Mouse (Mus musculus) A20 (cell line): ENCODE measurements around the gene Gm9821.

Experiments
- DNase-seq: peaks from one replicate; pipeline ENCODE4 v3.0.0-alpha.2; 2011; ENCODE audit warnings: low read depth, low spot score

Gm9821 gene

DNA sequence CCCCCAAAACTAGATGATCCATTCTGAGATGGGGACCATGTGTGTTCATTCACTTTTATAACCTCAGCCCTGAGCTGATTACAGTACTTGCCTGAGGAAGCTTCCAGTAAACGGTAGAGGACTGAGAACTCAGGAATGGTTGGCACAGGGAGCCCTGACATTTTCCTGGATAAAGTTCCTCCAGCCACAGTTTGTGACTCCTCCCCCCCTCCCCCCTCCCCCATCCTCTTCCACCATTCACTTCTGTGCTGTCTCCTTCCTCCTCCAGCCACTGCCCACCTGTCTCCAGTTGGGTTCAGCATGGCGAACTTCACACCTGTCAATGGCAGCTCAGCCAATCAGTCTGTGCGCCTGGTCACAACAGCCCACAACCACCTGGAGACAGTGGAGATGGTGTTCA, 18.6 kb upstream of the Gm9821 start, which contains the start of gene Chrm4:
Gene Chrm4, plus strand, starts transcription at position 301 of the 400 bp plus-strand sequence.
- DNase-seq: no peak

DNA sequence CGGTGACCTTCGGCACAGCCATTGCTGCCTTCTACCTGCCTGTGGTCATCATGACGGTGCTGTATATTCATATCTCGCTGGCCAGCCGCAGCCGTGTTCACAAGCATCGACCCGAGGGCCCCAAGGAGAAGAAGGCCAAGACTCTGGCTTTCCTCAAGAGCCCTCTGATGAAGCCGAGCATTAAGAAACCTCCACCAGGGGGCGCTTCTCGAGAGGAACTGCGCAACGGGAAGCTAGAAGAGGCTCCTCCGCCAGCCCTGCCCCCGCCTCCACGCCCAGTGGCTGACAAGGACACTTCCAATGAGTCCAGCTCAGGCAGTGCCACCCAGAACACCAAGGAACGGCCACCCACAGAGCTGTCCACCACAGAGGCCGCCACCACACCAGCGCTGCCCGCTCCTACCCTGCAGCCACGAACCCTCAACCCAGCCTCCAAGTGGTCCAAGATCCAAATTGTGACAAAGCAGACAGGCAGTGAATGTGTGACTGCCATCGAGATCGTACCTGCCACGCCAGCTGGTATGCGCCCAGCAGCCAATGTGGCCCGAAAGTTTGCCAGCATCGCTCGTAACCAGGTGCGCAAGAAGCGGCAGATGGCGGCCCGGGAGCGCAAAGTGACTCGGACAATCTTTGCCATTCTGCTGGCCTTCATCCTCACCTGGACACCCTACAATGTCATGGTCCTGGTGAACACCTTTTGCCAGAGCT, 17.5 kb upstream of the Gm9821 start:
- DNase-seq: peak; percentile 55

DNA sequence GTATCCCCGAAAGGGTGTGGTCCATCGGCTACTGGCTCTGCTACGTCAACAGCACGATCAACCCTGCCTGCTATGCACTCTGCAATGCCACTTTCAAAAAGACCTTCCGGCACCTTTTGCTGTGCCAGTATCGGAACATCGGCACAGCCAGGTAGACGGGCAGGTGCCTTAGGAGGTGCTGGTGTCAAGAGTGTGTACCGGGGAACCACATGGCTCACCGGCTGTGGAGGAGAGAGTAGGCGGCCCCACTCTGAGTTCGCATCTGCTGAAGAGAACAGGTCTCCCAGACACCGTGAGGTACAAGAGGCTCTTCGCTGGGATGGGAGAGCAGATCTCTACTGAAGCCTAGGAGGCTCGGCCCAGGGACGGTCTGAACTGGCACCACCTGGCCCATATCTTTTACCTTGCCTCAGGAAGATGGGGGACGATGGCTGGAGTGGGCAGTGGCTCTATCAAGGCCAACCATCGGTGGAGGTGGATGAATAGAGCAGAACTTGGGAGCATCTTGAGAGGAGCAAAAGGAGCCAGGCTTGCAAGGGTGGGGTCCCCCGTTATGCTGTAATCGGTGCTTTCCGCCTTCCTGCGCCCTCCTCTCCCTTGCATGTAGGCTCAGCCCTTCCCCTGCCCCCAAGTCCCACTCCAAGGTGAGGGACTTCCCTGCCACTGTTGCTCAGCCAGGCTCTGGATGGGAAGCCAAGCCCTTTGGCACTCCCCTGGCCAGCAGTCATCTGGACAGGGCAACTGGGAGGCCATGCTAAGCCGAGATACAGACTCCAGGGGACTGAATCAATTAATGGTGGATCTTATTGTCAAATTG, 16.8 kb upstream of the Gm9821 start:
- no peak for DNase-seq

GRCm38 (mm10) chr2:91929455-91929854, 16.0 kb upstream of the Gm9821 start:
- no peak for DNase-seq

- DNase-seq: peak; percentile 55
Observed at GRCm38 (mm10) chr2:91929936-91930335, 15.6 kb upstream of the Gm9821 start.

GRCm38 (mm10) chr2:91930761-91931291, 14.7 kb upstream of the Gm9821 start:
- no peak for DNase-seq

DNA sequence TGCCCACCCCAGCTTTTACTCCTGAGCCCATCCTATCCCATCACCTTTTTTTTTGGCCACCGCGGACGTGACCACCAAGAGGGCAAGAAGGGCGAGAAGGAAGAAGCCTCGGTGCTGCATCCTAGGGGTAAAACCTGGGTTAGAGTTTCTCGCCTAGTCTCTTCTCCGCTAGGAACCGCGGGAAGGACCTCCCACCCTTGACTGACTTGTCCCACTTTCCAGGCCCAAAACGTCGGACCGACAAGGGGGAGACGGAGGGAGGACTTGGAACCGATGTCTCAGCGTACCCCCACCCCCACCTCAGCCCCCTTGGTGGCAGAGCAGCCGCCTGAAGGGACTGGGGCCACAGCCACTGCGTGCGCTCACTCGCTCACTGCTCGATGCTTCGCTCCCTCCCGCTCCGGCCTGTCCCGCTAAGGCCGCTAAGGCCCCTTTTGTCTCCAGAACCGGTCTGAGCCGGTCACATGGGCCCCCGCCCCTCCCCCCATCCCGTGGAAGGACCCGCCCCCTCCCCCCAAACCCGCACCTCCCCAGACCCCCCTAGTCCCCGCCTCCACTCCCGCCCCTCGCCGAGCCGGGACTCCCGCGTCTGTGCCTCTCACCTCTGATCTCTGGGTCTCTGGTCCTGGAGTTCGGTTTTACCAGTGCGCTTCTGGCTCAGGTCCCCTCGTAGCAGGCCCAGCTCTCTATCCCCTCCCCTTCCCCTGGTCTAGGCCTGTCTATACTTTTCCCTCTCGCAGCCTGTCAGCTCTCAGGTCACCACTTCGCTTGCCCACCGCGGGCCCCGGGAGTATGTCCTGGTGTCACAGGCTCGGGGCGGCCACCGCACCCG, 14.0 kb upstream of the Gm9821 start:
- DNase-seq: no peak

GRCm38 (mm10) chr2:91932160-91932711, 13.3 kb upstream of the Gm9821 start, which contains the start of gene Mdk:
Gene Mdk (minus strand): TSS chr2:91932297.
- no peak for DNase-seq

- DNase-seq: no peak
Observed at GRCm38 (mm10) chr2:91932737-91933350, 12.7 kb upstream of the Gm9821 start.

- no peak for DNase-seq
Observed at GRCm38 (mm10) chr2:91933471-91933870, 12.0 kb upstream of the Gm9821 start.

DNA sequence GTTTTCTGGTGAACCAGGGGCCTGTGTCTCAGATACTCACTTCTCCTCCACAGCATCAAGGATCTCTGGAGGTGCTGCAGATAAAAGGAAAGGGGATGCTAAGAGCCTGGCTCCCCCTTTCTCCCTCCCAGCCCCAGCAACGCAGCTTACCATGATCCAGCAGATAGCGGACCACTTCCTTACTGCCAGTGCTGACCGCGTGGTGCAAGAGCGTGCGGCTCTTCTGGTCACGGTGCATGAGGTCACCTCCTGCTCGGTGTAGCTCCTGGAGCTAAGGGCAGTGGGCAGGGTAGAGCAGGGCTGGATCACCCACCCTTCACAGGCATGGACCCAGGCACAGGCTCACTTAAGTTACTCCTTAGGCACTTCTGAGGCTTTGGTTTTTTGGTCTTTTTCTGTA, 11.5 kb upstream of the Gm9821 start:
- DNase-seq: no peak

- DNase-seq: no peak
Observed at GRCm38 (mm10) chr2:91934826-91935525, 10.5 kb upstream of the Gm9821 start.

DNA sequence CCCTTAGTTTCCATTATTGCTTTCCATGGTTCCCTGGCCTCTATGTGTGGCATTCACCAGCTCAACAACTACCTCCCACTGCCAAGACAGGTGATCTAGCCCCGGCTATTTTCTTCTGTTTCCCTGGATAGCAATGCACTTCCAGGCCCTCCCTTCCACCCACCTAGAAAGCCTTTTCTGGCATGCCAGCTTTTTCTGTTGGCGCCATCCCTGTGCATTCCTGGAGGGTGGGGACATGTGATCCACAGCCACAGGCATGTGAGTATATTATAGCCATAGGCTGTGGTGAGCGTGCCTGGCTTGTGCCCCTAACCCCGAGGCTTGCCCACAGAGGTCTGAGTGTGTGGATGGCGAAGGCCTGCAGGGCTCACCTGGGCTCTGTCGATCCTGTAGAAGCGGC, 9.3 kb upstream of the Gm9821 start:
- DNase-seq: no peak

- no peak for DNase-seq
Observed at GRCm38 (mm10) chr2:91939303-91939935, 6.1 kb upstream of the Gm9821 start.

- peak; percentile 31 for DNase-seq
Observed at GRCm38 (mm10) chr2:91942356-91942755, 3.1 kb upstream of the Gm9821 start.

DNA sequence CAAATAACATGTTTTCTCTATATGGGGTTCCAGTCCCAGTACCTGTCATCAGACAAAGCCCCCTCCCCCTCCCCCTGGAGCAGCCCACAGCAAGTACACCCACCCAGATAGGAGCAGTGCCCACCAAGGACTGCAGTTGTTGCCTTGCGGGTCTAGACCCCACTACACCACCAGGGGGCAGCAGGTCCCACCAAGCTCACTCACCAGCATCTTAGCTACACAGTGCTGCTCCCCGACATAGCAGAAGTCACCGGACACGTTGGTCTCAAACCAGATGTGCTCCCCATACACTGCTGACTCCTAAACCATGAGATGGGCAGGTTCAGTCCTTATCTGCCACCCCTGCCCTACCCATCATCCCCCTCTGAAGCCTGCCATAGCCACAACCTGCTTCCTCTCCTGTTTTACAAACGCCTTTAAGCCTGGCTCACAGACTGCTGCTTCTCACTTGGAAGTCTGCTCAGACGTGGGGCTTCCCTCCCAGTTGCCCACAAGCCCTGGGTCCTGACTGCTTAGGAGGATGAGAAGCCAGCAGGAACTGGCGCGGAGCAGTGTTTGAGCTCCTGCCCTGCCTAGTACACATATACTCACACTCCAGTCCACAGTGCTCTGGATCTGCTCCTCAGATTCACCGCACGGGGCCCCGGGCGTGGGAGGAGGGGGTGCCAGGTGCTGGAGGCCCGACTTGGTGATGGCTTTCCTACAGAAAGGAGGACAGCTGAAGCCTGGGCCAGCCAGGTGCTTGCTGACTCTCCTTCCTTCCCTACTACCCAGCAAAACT, 1.1 kb upstream of the Gm9821 start:
- DNase-seq: peak; percentile 81

DNA sequence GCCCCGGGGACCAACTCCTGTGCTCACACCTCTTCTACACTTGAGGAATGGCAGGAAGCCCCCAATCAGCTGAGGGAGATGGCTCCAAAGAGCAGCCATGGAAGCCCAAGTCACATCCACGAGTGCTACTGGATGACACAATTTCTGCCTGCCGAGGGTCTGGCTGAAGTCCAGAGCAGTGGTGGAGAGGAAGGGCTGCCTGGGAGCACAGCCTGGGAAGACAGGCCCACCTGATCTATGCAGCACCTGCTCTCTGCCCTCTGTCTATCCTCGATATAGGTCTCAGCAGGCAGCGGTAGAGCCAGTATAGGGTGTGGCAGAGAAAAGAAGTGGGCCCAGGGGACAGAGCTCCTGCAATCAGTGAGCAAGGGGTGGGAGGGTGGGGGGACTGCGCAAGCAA, 1.3 kb downstream of the Gm9821 start:
- peak; percentile 70 for DNase-seq

GRCm38 (mm10) chr2:91947397-91948150, 2.1 kb downstream of the Gm9821 start:
- peak; percentile 74 for DNase-seq
